Mouse (Mus musculus): ENCODE data around the gene Golga4.

GRCm38 (mm10) chr9:118520858-118521257 is 14.8 kb downstream of the Golga4 start:
- TF ChIP-seq POLR2A (IDR thresholded peaks at IDR 0.05; ENCODE audit: borderline replicate concordance, extremely low read depth, low read depth, low read length) (no peak), CTCF (IDR thresholded peaks at IDR 0.05; ENCODE audit: insufficient read depth, low read length) (no peak)

All from lung, adult 2 months (tissue).